Mouse (Mus musculus) lung, embryonic 15.5 days (tissue): ENCODE data around the gene Chpt1. TPM values are rescaled to one million over a fixed set of nuclear protein-coding genes. Genes with fewer than 3 reads are reported as not detected.
A peak's percentile ranks its signal among the peaks of the same experiment; 100 is the strongest.
"Not testable (repeated sequence)": the region's sequence is repeated elsewhere in the genome, so short reads cannot be mapped to it uniquely, and the experiment has no call there.

ENCODE experiments used
- ATAC-seq: fragments of 200-750 bp; cut with Nextera tagmentation; 2 replicates; pipeline ENCODE4 v1.8.0; 2017; ENCODE audit warnings: moderate number of reproducible peaks, borderline replicate concordance; ENCODE audit not compliant: low FRiP score, low TSS enrichment; ENCODE audit errors: extremely low read depth
- H3K27ac ChIP-seq: fragments of 300-500 bp; sonication (generic); 2 replicates; pipeline ENCODE4 v1.5.1; 2015; ENCODE audit warnings: moderate library complexity, mild to moderate bottlenecking, inconsistent platforms
- H3K27me3 ChIP-seq: fragments of 300-500 bp; sonication (generic); 2 replicates; pipeline ENCODE4 v1.6.1; 2015; ENCODE audit warnings: inconsistent platforms
- H3K36me3 ChIP-seq: fragments of 300-500 bp; sonication (generic); 2 replicates; pipeline ENCODE4 v1.6.1; 2015; ENCODE audit warnings: inconsistent platforms
- H3K4me1 ChIP-seq: fragments of 300-500 bp; sonication (generic); 2 replicates; pipeline ENCODE4 v1.6.1; 2015; ENCODE audit warnings: inconsistent platforms
- H3K4me2 ChIP-seq: fragments of 300-500 bp; sonication (generic); 2 replicates; pipeline ENCODE4 v1.6.1; 2015; ENCODE audit warnings: inconsistent platforms, mild to moderate bottlenecking, moderate library complexity
- H3K4me3 ChIP-seq: fragments of 300-500 bp; sonication (generic); 2 replicates; pipeline ENCODE4 v1.5.1; 2015; ENCODE audit warnings: mild to moderate bottlenecking, inconsistent platforms
- H3K9ac ChIP-seq: fragments of 300-500 bp; sonication (generic); 2 replicates; pipeline ENCODE4 v1.6.1; 2015; ENCODE audit warnings: inconsistent platforms
- H3K9me3 ChIP-seq: fragments of 300-500 bp; sonication (generic); 2 replicates; pipeline ENCODE4 v1.6.1; 2016; ENCODE audit warnings: inconsistent platforms
- WGBS: fragments of 180-500 bp; shearing (Covaris S2); methylation state at CpG from one replicate; pipeline ENCODE4 v1.1.7; 2015; 5-methylcytosine and 5-hydroxymethylcytosine counted together
- polyA plus RNA-seq: library from polyadenylated mRNA; unstranded; fragments of >200 nt; fragmentation: Nextera tagmentation; extraction: Ambion mirVana; gene quantifications from 2 replicates; pipeline ENCODE4 v1.2.1, GENCODE M21; 2015

Gene Chpt1
- polyA plus RNA-seq = 43.0 and 44.4 TPM in 2 replicates

GRCm38 (mm10) chr10:88503421-88504314 is at the start of gene Chpt1:
TSS of gene Chpt1 (minus strand) at chr10:88504073.
- Histone ChIP-seq H3K36me3 (no peaks in the 10 kb centered on the region), H3K4me3 (peak within 1 kb of the TSS; percentile 67), H3K4me2 (peak within 1 kb of the TSS; percentile 86), H3K4me1 (peaks cover 36% of the 10 kb centered on the region), H3K27me3 (no peaks in the 10 kb centered on the region), H3K9me3 (no peaks in the 10 kb centered on the region), H3K27ac (peak within 1 kb of the TSS; percentile 77), H3K9ac (peak within 1 kb of the TSS; percentile 82)
- ATAC-seq = peak; percentile 96
- 1% methylated on average over 58 of the region's 80 CpGs for WGBS

GRCm38 (mm10) chr10:88552738-88553137 is 48.9 kb upstream of the Chpt1 start:
- WGBS = 64% methylated on average over 2 of the region's 2 CpGs
- Histone ChIP-seq H3K4me2 (no peak overlapping the region), H3K9ac (no peak overlapping the region), H3K9me3 (no peaks in the 10 kb centered on the region), H3K4me1 (no peaks in the 10 kb centered on the region), H3K27ac (no peak overlapping the region), H3K27me3 (no peaks in the 10 kb centered on the region), H3K4me3 (no peak overlapping the region), H3K36me3 (no peaks in the 10 kb centered on the region)
- no peak for ATAC-seq

- no peak overlapping the region for H3K9ac ChIP-seq
- H3K27me3 ChIP-seq = no peaks in the 10 kb centered on the region
- WGBS = 85% methylated on average over 3 of the region's 3 CpGs
- no peak overlapping the region for H3K4me3 ChIP-seq
- H3K27ac ChIP-seq = no peak overlapping the region
- H3K4me1 ChIP-seq = no peaks in the 10 kb centered on the region
- ATAC-seq = no peak
- no peaks in the 10 kb centered on the region for H3K9me3 ChIP-seq
- no peaks in the 10 kb centered on the region for H3K36me3 ChIP-seq
- no peak overlapping the region for H3K4me2 ChIP-seq
These were observed 46.4 kb upstream of the Chpt1 start for GRCm38 (mm10) chr10:88550225-88550624.

GRCm38 (mm10) chr10:88547635-88548034 is 43.8 kb upstream of the Chpt1 start:
- no peak overlapping the region for H3K4me2 ChIP-seq
- H3K27me3 ChIP-seq = no peaks in the 10 kb centered on the region
- H3K4me1 ChIP-seq = no peaks in the 10 kb centered on the region
- ATAC-seq = no peak
- H3K4me3 ChIP-seq = no peak overlapping the region
- H3K9ac ChIP-seq = no peak overlapping the region
- H3K36me3 ChIP-seq = no peaks in the 10 kb centered on the region
- no peak overlapping the region for H3K27ac ChIP-seq
- H3K9me3 ChIP-seq = no peaks in the 10 kb centered on the region
- 49% methylated on average over 2 of the region's 2 CpGs for WGBS

- no peaks in the 10 kb centered on the region for H3K27me3 ChIP-seq
- H3K27ac ChIP-seq = no peak overlapping the region
- no peaks in the 10 kb centered on the region for H3K9me3 ChIP-seq
- no peak overlapping the region for H3K4me3 ChIP-seq
- 55% methylated on average over 5 of the region's 5 CpGs for WGBS
- no peak for ATAC-seq
- H3K36me3 ChIP-seq = no peaks in the 10 kb centered on the region
- H3K9ac ChIP-seq = no peak overlapping the region
- H3K4me2 ChIP-seq = no peak overlapping the region
- H3K4me1 ChIP-seq = no peaks in the 10 kb centered on the region
These were observed 26.8 kb upstream of the Chpt1 start for GRCm38 (mm10) chr10:88530631-88531030.

GRCm38 (mm10) chr10:88524016-88524415 is 20.1 kb upstream of the Chpt1 start:
- Histone ChIP-seq H3K27me3 (no peaks in the 10 kb centered on the region), H3K9ac (no peak overlapping the region), H3K4me2 (no peak overlapping the region), H3K27ac (no peak overlapping the region), H3K4me1 (no peaks in the 10 kb centered on the region), H3K9me3 (no peaks in the 10 kb centered on the region), H3K36me3 (no peaks in the 10 kb centered on the region), H3K4me3 (no peak overlapping the region)
- 73% methylated on average over 2 of the region's 2 CpGs for WGBS
- no peak for ATAC-seq

- Histone ChIP-seq H3K27me3 (no peaks in the 10 kb centered on the region), H3K4me1 (no peaks in the 10 kb centered on the region), H3K4me2 (no peak overlapping the region), H3K9me3 (no peaks in the 10 kb centered on the region), H3K27ac (no peak overlapping the region), H3K4me3 (no peak overlapping the region), H3K9ac (no peak overlapping the region), H3K36me3 (no peaks in the 10 kb centered on the region)
- 81% methylated on average over 1 of the region's 1 CpGs for WGBS
- ATAC-seq = no peak
These were observed 19.3 kb upstream of the Chpt1 start for GRCm38 (mm10) chr10:88523212-88523611.

GRCm38 (mm10) chr10:88522795-88523194 is 18.9 kb upstream of the Chpt1 start:
- Histone ChIP-seq H3K4me1 (no peaks in the 10 kb centered on the region), H3K9me3 (no peaks in the 10 kb centered on the region), H3K36me3 (no peaks in the 10 kb centered on the region), H3K4me2 (no peak overlapping the region), H3K27me3 (no peaks in the 10 kb centered on the region), H3K27ac (no peak overlapping the region), H3K4me3 (no peak overlapping the region), H3K9ac (no peak overlapping the region)
- 75% methylated on average over 8 of the region's 8 CpGs for WGBS
- no peak for ATAC-seq

GRCm38 (mm10) chr10:88515049-88515448 is 11.2 kb upstream of the Chpt1 start:
- H3K36me3 ChIP-seq, H3K4me2 ChIP-seq, H3K9ac ChIP-seq, H3K4me3 ChIP-seq, H3K4me1 ChIP-seq, H3K27me3 ChIP-seq, H3K9me3 ChIP-seq, H3K27ac ChIP-seq, ATAC-seq: not testable (repeated sequence)
- WGBS = 81% methylated on average over 7 of the region's 7 CpGs

GRCm38 (mm10) chr10:88514495-88514894 is 10.6 kb upstream of the Chpt1 start:
- Histone ChIP-seq H3K9me3 (no peaks in the 10 kb centered on the region), H3K4me1 (peaks cover 8% of the 10 kb centered on the region), H3K27ac (no peak overlapping the region), H3K4me2 (no peak overlapping the region), H3K27me3 (no peaks in the 10 kb centered on the region), H3K4me3 (no peak overlapping the region), H3K36me3 (no peaks in the 10 kb centered on the region), H3K9ac (no peak overlapping the region)
- WGBS = 55% methylated on average over 2 of the region's 2 CpGs
- ATAC-seq = 0 out of 2 replicates have a peak, but pooled peaks have one; percentile 57

- ATAC-seq = no peak
- no peak overlapping the region for H3K27ac ChIP-seq
These were observed 9.8 kb upstream of the Chpt1 start for GRCm38 (mm10) chr10:88513574-88514135.

GRCm38 (mm10) chr10:88511355-88511754 is 7.5 kb upstream of the Chpt1 start:
- Histone ChIP-seq H3K9ac (no peak overlapping the region), H3K4me2 (no peak overlapping the region), H3K4me3 (no peak overlapping the region), H3K27ac (no peak overlapping the region), H3K27me3 (no peaks in the 10 kb centered on the region), H3K9me3 (no peaks in the 10 kb centered on the region), H3K4me1 (peaks cover 8% of the 10 kb centered on the region), H3K36me3 (no peaks in the 10 kb centered on the region)
- 66% methylated on average over 9 of the region's 9 CpGs for WGBS
- ATAC-seq = no peak

More at GRCm38 (mm10) chr10:88513574-88514135, 9.8 kb upstream of the Chpt1 start:
- Histone ChIP-seq H3K4me1 (peaks cover 8% of the 10 kb centered on the region), H3K9me3 (no peaks in the 10 kb centered on the region), H3K4me2 (no peak overlapping the region), H3K4me3 (no peak overlapping the region), H3K27me3 (no peaks in the 10 kb centered on the region), H3K36me3 (no peaks in the 10 kb centered on the region), H3K9ac (no peak overlapping the region)
- 67% methylated on average over 8 of the region's 8 CpGs for WGBS
